Mouse (Mus musculus): ENCODE measurements at regions not wholly inside any gene's neighbourhood (a gene's known extent, or its start where the extent isn't known, plus 50 kb on each side); places are given as distances from the start of the nearest gene placed in this dataset.

DNA sequence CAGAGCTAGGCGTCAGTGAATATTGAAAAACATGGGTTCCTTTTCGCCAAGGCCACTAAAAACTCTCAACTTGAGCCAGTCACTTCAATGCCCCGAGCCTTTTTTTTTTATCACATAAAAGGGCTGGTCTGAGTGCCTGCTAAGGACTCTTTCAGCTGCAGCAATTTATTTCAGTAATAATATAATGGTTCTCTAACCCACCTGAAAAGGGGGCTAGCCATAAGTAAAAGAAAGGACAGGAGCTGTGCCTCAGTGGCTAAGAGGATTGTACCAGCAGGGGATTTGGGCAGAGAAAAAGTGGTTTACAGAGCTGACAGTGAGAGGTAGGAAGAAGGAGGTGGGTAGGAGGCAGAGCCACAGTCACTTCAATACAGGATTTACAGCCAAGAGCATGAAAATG is 409.0 kb downstream of the Rapgef2 start:
- no peak for TF ChIP-seq CTCF (IDR thresholded peaks at IDR 0.05; ENCODE audit: low read depth)
- TF ChIP-seq EP300 (IDR thresholded peaks at IDR 0.05; ENCODE audit: low read depth) = no peak
